ENCODE assay signal across 20 mouse cellular contexts in genomic region chr13:51818170-51818943, GRCm38 (mm10). TPM values are rescaled to one million over a fixed set of nuclear protein-coding genes. Genes with fewer than 3 reads are reported as not detected.
A peak's percentile ranks its signal among the peaks of the same experiment; 100 is the strongest.
DNase-seq lines count a peak whose midpoint lies in the region; ATAC-seq and TF ChIP-seq lines count a peak whose summit lies in the region.
"Had no signal": no experiment of that assay in that cellular context is flagged by ENCODE, and none has a peak within 500 bp of the region (broad histone marks: within the 10 kb centered on the region; RNA-seq: fewer than 3 reads in every experiment).

No protein-coding gene starts in this region.

- peak; percentile 89 for DNase-seq in heart, adult 11 months
- DNase-seq in heart, adult 18-20 months, result no peak
- peak; percentile 76 for DNase-seq in MN1 (ENCODE audit: low spot score)
- DNase-seq in kidney, adult 2 months, result peak; percentile 90
- DNase-seq in kidney, postnatal 14 days, result peak; percentile 73
- DNase-seq in cerebellum, postnatal 4 days (ENCODE audit: low spot score in 2 of 2), result no peak
- DNase-seq: cerebellum, adult 11-12 months; cerebellum, postnatal 25 days; heart, postnatal 14 days; right cerebral cortex, postnatal 25 days; thymus, postnatal 36 days had no signal

- H3K4me3 ChIP-seq in kidney, adult 2 months (ENCODE audit: insufficient read depth, low read depth, low read length), result no peak overlapping the region
- H3K4me3 ChIP-seq: erythroblast, embryonic 14.5 days; liver, embryonic 12.5 days; lung, embryonic 15.5 days; midbrain, embryonic 12.5 days had no signal

- ATAC-seq in cerebellum, adult (ENCODE audit: insufficient number of reproducible peaks, low FRiP score, low TSS enrichment), result no peak
- ATAC-seq: forebrain, embryonic 14.5 days; hindbrain, postnatal 0 days; liver, embryonic 12.5 days had no signal

- 31% methylated on average over 6 of the region's 6 CpGs for WGBS in kidney, adult 2 months

- TF ChIP-seq POLR2A in kidney, adult 2 months (IDR thresholded peaks at IDR 0.05; ENCODE audit: low read depth, low read length), result no peak

- no peaks in the 10 kb centered on the region for H3K36me3 ChIP-seq in kidney, adult 2 months (ENCODE audit: control insufficient read depth, insufficient read depth, low read length)
- H3K36me3 ChIP-seq: liver, embryonic 12.5 days; lung, embryonic 15.5 days; midbrain, embryonic 12.5 days had no signal

- H3K27me3 ChIP-seq in kidney, adult 2 months (replicated peaks; ENCODE audit: control insufficient read depth, insufficient read depth, low read length), result no peaks in the 10 kb centered on the region
- H3K27me3 ChIP-seq: liver, embryonic 12.5 days; lung, embryonic 15.5 days; midbrain, embryonic 12.5 days had no signal

- peak overlapping the region; percentile 40 for H3K27ac ChIP-seq in kidney, adult 2 months (ENCODE audit: insufficient read depth, low read depth, low read length)
- H3K27ac ChIP-seq: hindbrain, postnatal 0 days; liver, embryonic 12.5 days; lung, embryonic 15.5 days; macrophage; midbrain, embryonic 12.5 days; stomach, postnatal 0 days had no signal

- TF ChIP-seq CTCF in kidney, adult 2 months (conservative IDR thresholded peaks at IDR 0.05; ENCODE audit: insufficient read depth, insufficient read length, low read depth, low read length), result no peak

- peaks cover 9% of the 10 kb centered on the region; the same call in 1 of the 2 replicates for H3K4me1 ChIP-seq in kidney, adult 2 months (ENCODE audit: control insufficient read depth, insufficient read depth, low read length)

RNA-seq across cellular contexts. Expression of gene Sema4d, which starts 24.8 kb away (rescaled TPM):
- 10 to 100 TPM; 57.5 to 67.5 TPM for total RNA-seq in heart, adult 18-20 months (2021)
- polyA plus RNA-seq in kidney, adult 2 months (2012; rRNA removed), result 87.8 and 93.2 TPM in 2 replicates

RNA-seq across cellular contexts. Expression of gene Gadd45g, which starts 28.1 kb away (rescaled TPM):
- 10 to 100 TPM; 11.7 to 13.8 TPM for total RNA-seq in heart, adult 18-20 months (2021)
- 57.2 and 59.8 TPM in 2 replicates for polyA plus RNA-seq in kidney, adult 2 months (2012; rRNA removed)

Comparison
In these comparisons a context has a peak if more than half of its experiments do, and no peak if none do; other contexts are left out.
1. DNase-seq: peak in heart, adult 11 months (single experiment), MN1 (single experiment), kidney, adult 2 months (single experiment) and kidney, postnatal 14 days (single experiment); none in heart, adult 18-20 months (0 of 2) and cerebellum, postnatal 4 days (0 of 2).